In genomic region chr8:77433221-77433620, GRCm38 (mm10) we compare ENCODE assay signal across 9 mouse cellular contexts.
A peak's percentile ranks its signal among the peaks of the same experiment; 100 is the strongest.
DNase-seq lines count a peak whose midpoint lies in the region; ATAC-seq and TF ChIP-seq lines count a peak whose summit lies in the region.
"Had no signal": no experiment of that assay in that cellular context is flagged by ENCODE, and none has a peak within 500 bp of the region (broad histone marks: within the 10 kb centered on the region; RNA-seq: fewer than 3 reads in every experiment).

No protein-coding gene starts in this region.

- 15% methylated on average over 4 of the region's 4 CpGs for WGBS in forebrain, embryonic 12.5 days
- WGBS in forebrain, embryonic 14.5 days, result 20% methylated on average over 4 of the region's 4 CpGs
- WGBS in neural tube, embryonic 14.5 days, result 30% methylated on average over 4 of the region's 4 CpGs
- 36% methylated on average over 4 of the region's 4 CpGs for WGBS in lung, postnatal 0 days

- no peak overlapping the region for H3K9ac ChIP-seq in forebrain, embryonic 12.5 days
- no peak overlapping the region for H3K9ac ChIP-seq in forebrain, embryonic 14.5 days (ENCODE audit: low read length)
- no peak overlapping the region for H3K9ac ChIP-seq in neural tube, embryonic 14.5 days (replicated peaks; ENCODE audit: low read depth, low read length)
- H3K9ac ChIP-seq in lung, postnatal 0 days (replicated peaks; ENCODE audit: low read depth), result no peak overlapping the region

- ATAC-seq in forebrain, embryonic 12.5 days (ENCODE audit: low FRiP score), result 0 out of 2 replicates have a peak, but pooled peaks have one; percentile 14
- ATAC-seq in forebrain, embryonic 14.5 days, result no peak
- ATAC-seq in neural tube, embryonic 14.5 days (ENCODE audit: low read depth), result 0 out of 2 replicates have a peak, but pooled peaks have one; percentile 15
- peak; percentile 82 for ATAC-seq in lung, postnatal 0 days

- peaks cover 15% of the 10 kb centered on the region for H3K4me1 ChIP-seq in forebrain, embryonic 12.5 days
- no peaks in the 10 kb centered on the region for H3K4me1 ChIP-seq in forebrain, embryonic 14.5 days (ENCODE audit: control insufficient read depth, insufficient read depth, low read length)
- peaks cover 4% of the 10 kb centered on the region; the same call in 1 of the 2 replicates for H3K4me1 ChIP-seq in neural tube, embryonic 14.5 days (ENCODE audit: control insufficient read depth, insufficient read depth, low read length)
- H3K4me1 ChIP-seq in lung, postnatal 0 days (ENCODE audit: insufficient read depth, low read depth, low read length), result peaks cover 30% of the 10 kb centered on the region; the same call in 1 of the 2 replicates

- H3K4me2 ChIP-seq in forebrain, embryonic 12.5 days, result no peak overlapping the region
- H3K4me2 ChIP-seq in forebrain, embryonic 14.5 days (ENCODE audit: low read length), result no peak overlapping the region
- no peak overlapping the region for H3K4me2 ChIP-seq in neural tube, embryonic 14.5 days (ENCODE audit: low read depth, low read length)
- H3K4me2 ChIP-seq in lung, postnatal 0 days (replicated peaks; ENCODE audit: low read depth, low read length), result 0 out of 2 replicates have a peak overlapping the region, but pooled peaks have one; percentile 12

- no peak for DNase-seq in forebrain, embryonic 14.5 days (ENCODE audit: low spot score)
- no peak for DNase-seq in neural tube, embryonic 10.5 days (ENCODE audit: extremely low spot score, low spot score)
- peak; percentile 90 for DNase-seq in lung, postnatal 0 days (ENCODE audit: low spot score)
- DNase-seq in urinary bladder, postnatal 25 days (ENCODE audit: low spot score), result peak; percentile 51
- no peak for DNase-seq in spleen, postnatal 4 days (ENCODE audit: low spot score in 2 of 2)
- DNase-seq in embryo, embryonic 10.5 days (ENCODE audit: low spot score), result no peak
- DNase-seq: cerebellum, adult 11-12 months had no signal

- no peak overlapping the region for H3K4me3 ChIP-seq in forebrain, embryonic 12.5 days (replicated peaks)
- H3K4me3 ChIP-seq in forebrain, embryonic 14.5 days (ENCODE audit: low read depth, low read length), result no peak overlapping the region
- H3K4me3 ChIP-seq in neural tube, embryonic 14.5 days (ENCODE audit: low read depth, low read length), result no peak overlapping the region
- H3K4me3 ChIP-seq in lung, postnatal 0 days (ENCODE audit: low read depth, low read length), result no peak overlapping the region

- TF ChIP-seq EP300 in lung, postnatal 0 days (IDR thresholded peaks at IDR 0.05), result peak; percentile 50; the same call in 1 of the 2 replicates

- no peak overlapping the region for H3K27ac ChIP-seq in forebrain, embryonic 12.5 days
- H3K27ac ChIP-seq in forebrain, embryonic 14.5 days (ENCODE audit: low read depth, low read length), result no peak overlapping the region
- no peak overlapping the region for H3K27ac ChIP-seq in neural tube, embryonic 14.5 days (ENCODE audit: low read depth, low read length)
- peak overlapping the region; percentile 66 for H3K27ac ChIP-seq in lung, postnatal 0 days (ENCODE audit: low read length)

- peak; percentile 38 for TF ChIP-seq CTCF in lung, postnatal 0 days (IDR thresholded peaks at IDR 0.05)

- H3K27me3 ChIP-seq in forebrain, embryonic 12.5 days, result no peaks in the 10 kb centered on the region
- H3K27me3 ChIP-seq in forebrain, embryonic 14.5 days (replicated peaks; ENCODE audit: control insufficient read depth, insufficient read depth, low read length), result no peaks in the 10 kb centered on the region
- H3K27me3 ChIP-seq in neural tube, embryonic 14.5 days (ENCODE audit: control insufficient read depth, insufficient read depth, low read length), result no peaks in the 10 kb centered on the region
- H3K27me3 ChIP-seq in lung, postnatal 0 days (replicated peaks; ENCODE audit: insufficient read depth, low read length), result no peaks in the 10 kb centered on the region

- H3K9me3 ChIP-seq in forebrain, embryonic 12.5 days, result no peaks in the 10 kb centered on the region
- no peaks in the 10 kb centered on the region for H3K9me3 ChIP-seq in forebrain, embryonic 14.5 days (replicated peaks; ENCODE audit: control insufficient read depth, low read length)
- H3K9me3 ChIP-seq in neural tube, embryonic 14.5 days (ENCODE audit: control insufficient read depth, low read length), result no peaks in the 10 kb centered on the region
- no peaks in the 10 kb centered on the region for H3K9me3 ChIP-seq in lung, postnatal 0 days (ENCODE audit: low read length)

- no peaks in the 10 kb centered on the region for H3K36me3 ChIP-seq in forebrain, embryonic 12.5 days (replicated peaks)
- H3K36me3 ChIP-seq in forebrain, embryonic 14.5 days (ENCODE audit: control insufficient read depth, insufficient read depth, low read length), result no peaks in the 10 kb centered on the region
- no peaks in the 10 kb centered on the region for H3K36me3 ChIP-seq in neural tube, embryonic 14.5 days (ENCODE audit: control insufficient read depth, insufficient read depth, low read length)
- H3K36me3 ChIP-seq in lung, postnatal 0 days (ENCODE audit: insufficient read depth, low read length), result no peaks in the 10 kb centered on the region

Comparison
In these comparisons a context has a peak if more than half of its experiments do, and no peak if none do; other contexts are left out.
1. DNase-seq: peak in lung, postnatal 0 days (single experiment) and urinary bladder, postnatal 25 days (single experiment); none in forebrain, embryonic 14.5 days (single experiment), neural tube, embryonic 10.5 days (single experiment), spleen, postnatal 4 days (0 of 2) and embryo, embryonic 10.5 days (single experiment).